Mouse (Mus musculus) adrenal gland, postnatal 10 days (tissue): Measurements from ENCODE around the gene Dnaaf3. TPM values are rescaled to one million over a fixed set of nuclear protein-coding genes. Genes with fewer than 3 reads are reported as not detected.

Source experiments
- DNase-seq: peaks from one replicate; pipeline ENCODE4 v3.0.0; 2021; ENCODE audit warnings: mixed read lengths
- total RNA-seq, 2 experiments: library from RNA; stranded (reverse); gene quantifications; 2 replicates each; pipeline ENCODE4 v1.2.3; 2021

Dnaaf3 gene
- total RNA-seq, 2 experiments from 2014 or later = 0.60 to 1.1 TPM

- no peak for DNase-seq
These were observed 10.8 kb downstream of the Dnaaf3 start for GRCm38 (mm10) chr7:4521231-4522003.

DNA sequence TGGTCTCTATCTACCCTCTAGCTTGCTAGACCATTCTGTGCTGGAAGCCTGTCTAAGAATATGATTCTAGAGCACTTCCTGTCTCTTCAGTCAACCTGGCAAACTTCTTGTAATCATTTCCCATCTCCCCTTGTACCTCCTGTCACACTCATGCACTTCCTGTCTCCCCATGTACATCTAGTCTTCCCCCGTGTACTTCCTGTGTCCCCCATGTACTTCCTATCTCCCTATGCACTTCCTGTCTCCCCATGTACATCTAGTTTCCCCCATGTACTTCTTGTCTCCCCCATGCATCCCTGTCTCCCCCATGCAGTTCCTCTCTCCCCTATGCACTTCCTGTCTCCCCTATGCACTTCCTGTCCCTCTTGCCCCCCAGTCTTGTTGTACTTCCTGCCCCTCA lies 13.8 kb downstream of the Dnaaf3 start:
- no peak for DNase-seq

DNA sequence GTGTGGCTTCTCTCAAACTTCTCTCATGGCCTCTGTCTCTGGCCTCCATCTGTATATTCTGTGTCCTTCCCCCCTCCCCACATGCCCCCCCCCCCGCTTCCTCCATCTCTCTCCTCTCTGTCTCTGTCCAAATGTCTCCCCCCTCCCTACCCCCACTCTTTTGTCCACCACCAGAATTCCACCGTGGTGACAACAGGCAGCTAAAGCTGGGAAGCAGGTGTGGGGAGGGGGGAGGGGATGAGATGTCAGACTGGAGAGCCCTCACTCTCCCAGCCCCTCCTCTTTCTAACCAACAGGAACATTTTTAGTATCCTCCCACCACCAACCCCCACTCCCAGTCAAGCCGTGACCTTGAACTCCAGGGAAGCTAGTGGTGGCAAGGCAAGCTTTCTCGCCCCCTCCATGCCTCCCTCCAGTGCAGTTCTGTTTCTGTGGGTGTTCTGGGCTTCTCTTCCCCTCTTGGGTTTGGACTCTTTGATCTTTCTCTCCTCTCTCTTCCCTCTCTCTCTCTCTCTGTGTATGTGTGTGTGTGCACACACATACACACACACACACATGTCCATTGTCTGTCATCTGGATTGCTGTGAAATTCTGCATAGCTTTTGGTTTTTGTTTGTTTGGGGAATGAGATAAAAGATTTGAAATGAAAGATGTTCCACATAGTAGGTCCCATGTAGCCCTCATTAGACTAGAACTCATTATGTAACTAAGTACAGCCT lies 15.8 kb downstream of the Dnaaf3 start, which contains the start of gene Tnnt1:
Gene Tnnt1, minus strand, starts transcription at position 51 of the 719 bp plus-strand sequence.
- no peak for DNase-seq

DNA sequence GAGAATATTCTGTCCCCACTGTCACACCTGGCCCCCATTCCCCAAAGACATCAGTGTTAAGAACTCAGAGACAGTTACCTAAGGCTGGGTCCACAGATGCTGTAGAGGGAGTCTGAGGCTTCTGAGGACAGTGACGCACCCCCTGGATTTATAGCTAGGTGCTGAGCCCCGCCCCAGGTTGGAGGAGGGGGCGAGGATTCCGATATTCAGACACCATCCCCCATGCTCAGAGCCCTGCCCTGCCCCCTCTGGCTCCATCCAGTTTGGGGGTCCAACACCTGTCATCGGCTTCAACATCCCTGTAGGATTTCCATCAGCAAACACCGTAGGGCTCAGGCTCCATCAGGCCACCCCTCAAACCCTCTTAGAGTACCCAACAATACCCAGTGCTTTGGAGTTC lies 16.4 kb downstream of the Dnaaf3 start:
- DNase-seq = no peak

DNA sequence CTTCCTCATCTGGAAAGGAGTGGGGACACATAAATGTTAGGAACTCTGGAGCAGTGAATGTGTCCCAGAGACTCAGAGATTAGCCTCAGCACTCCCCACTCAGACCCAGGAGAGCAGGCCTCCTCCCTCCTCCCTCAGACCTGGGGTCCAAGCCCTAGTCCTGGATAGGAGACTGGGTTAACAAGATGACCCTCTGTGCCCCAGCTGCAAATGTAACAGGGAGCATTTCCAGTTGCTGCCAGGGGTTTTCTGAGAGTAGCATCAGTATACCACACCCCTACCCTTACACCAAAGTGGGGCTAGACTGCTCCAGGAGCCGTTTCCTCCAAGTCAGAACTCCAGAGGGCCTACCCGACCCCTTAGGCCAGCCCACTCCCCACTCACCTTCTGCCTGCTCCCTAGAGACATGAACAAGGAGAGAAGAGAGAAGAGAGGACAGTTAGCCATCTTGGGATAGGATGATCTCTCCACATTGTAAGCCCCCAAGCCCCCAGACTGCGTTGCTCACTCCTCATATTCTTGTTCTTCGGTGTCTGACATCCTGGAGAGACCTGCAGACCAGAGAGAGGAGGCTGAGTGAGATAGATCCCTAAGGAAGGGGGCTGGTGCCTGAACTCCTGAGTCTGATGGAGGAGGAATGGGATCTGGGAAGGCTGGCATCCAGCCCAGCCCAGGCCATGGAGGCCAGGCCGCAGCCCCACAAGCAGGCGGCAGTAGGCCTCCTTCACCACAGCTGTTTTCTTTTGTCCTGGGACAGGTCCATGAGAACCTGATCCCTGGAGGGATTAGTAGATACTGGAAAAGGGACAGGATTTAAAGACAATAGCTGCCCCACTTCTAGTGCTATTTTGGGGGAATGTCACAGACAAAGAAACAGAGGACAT lies 18.2 kb downstream of the Dnaaf3 start:
- DNase-seq = no peak

DNA sequence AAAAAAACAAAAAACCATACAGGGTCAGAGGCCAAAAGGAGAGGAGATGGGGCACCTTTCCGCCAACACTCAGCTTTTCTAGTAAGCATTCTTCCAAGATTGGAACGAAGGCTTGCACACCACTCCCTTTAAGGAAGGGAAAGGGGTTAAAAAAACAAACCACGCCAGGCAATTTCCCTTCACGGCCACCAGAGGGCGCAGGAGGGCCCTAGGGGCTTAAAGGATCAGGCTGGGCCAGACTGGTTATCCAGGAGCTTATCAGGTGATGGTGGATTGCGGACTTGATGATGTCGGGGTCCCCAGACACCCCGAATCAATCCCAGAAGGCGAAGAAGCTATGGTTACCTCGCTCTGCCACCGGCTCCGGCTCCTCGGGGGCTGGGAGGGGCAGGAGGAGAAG lies 19.0 kb downstream of the Dnaaf3 start:
- peak; percentile 60 for DNase-seq

- peak; percentile 23 for DNase-seq
These were observed 20.6 kb downstream of the Dnaaf3 start for GRCm38 (mm10) chr7:4511489-4512224.

DNA sequence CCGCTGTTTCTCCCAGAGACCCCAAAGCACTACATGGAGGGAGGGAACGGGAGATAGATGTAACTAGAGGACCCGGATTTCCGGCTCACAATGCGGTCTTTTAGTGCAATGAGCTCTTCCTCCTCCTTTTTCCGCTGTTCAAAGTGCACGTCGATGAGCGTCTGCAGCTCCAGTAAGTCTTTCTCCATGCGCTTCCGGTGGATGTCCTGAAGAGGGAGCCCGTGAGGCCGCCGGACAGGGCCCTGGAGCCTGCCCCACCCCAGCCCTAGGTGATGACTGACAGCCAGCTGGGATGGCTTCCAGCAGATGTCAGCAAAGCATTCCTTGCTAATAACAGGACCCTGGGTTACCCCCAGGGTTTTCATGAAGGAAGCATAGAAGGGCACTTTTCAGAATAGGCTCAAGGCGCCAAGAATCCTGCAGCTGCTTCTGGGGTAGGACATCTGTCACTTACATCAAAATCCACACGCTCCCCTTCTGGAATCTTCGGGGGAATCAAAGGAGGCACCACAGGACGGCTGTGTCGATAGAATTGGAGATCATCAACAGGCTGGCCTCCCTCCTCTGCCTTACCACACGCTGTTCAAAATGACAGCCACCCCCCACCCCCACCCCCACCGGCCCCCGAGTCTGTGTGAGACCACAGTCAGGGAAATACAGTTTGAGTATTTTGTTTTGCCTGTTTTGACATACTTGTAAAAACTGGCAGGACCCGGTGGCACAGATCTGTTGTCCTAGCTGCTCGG lies 22.2 kb downstream of the Dnaaf3 start:
- peak; percentile 82 for DNase-seq

DNA sequence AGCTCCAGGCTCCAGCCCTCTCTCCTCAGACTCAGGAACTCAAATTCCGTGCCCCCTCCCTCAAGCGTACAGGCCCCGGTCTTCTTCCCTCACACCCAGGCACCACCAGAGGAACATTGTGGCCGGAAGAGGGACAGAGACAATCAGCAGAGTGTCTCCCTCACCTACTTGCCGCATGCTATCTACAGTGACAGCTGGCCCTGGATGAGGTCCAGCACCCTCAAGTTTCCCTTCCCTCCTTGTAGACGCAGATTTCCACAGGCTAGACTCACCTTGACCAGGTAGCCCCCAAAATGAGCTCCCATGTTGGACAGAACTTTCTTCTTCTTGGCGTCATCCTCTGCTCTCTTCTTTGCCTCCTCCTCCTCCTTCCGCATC lies 23.5 kb downstream of the Dnaaf3 start:
- no peak for DNase-seq

- no peak for DNase-seq
These were observed 24.1 kb downstream of the Dnaaf3 start for GRCm38 (mm10) chr7:4508062-4508738.

DNA sequence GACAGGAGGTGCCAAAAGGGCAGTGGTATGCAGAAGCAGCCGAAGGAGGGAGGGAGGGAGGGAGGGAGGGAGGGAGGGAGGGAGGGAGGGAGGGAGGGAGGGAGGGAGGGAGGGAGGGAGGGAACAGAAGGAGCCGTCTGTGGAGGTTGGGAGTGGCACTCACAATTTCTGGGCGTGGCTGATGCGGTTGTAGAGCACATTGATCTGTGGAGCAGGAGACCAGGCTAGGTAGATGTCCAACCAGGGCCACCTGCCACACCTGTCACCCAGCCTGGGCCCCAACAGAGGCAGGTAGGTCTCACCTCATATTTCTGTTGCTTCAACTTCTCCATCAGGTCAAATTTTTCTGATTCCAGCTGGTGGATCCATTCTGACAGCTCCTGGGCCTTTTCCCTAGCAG lies 25.0 kb downstream of the Dnaaf3 start:
- no peak for DNase-seq

- no peak for DNase-seq
These were observed 27.4 kb downstream of the Dnaaf3 start for GRCm38 (mm10) chr7:4504646-4505435.

DNA sequence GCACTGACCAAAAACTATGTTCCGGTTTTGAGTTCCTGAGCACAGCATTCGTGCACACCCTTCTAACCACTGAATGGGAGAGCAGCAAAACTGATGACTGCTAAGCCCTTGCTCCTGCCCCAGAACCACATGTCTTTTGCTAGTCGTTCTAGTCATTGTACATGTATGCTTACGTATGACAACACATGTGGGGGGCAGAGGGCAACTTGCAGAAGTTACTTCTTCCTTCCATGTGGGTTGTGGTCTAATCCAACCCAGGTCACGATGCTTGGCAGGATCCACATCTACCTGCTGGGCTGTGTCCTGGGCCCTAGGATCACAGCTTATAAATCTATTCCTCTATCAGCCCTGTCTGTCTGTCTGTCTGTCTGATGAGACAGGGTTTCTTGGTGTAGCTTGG lies 28.4 kb downstream of the Dnaaf3 start:
- DNase-seq = no peak

DNA sequence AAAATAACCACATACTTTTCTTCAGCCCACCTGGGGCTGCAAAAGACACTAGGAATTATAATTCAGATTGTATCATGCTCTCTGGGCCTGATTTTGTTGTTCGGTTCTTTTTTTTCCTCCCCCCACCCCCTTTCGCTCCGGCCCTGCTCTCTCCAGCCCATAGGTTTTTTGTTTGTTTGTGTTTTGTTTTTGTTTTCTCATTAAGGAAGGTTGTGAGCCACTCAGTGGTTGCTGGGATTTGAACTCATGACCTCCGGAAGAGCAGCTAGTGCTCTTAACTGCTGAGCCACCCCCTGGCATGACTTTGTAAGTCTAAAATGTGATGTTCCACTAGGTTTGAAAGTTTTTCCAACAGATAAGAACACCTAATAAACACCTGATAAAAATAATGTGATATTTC lies 29.2 kb downstream of the Dnaaf3 start:
- no peak for DNase-seq

GRCm38 (mm10) chr7:4502421-4503090 lies 29.7 kb downstream of the Dnaaf3 start:
- DNase-seq = peak; percentile 59

DNA sequence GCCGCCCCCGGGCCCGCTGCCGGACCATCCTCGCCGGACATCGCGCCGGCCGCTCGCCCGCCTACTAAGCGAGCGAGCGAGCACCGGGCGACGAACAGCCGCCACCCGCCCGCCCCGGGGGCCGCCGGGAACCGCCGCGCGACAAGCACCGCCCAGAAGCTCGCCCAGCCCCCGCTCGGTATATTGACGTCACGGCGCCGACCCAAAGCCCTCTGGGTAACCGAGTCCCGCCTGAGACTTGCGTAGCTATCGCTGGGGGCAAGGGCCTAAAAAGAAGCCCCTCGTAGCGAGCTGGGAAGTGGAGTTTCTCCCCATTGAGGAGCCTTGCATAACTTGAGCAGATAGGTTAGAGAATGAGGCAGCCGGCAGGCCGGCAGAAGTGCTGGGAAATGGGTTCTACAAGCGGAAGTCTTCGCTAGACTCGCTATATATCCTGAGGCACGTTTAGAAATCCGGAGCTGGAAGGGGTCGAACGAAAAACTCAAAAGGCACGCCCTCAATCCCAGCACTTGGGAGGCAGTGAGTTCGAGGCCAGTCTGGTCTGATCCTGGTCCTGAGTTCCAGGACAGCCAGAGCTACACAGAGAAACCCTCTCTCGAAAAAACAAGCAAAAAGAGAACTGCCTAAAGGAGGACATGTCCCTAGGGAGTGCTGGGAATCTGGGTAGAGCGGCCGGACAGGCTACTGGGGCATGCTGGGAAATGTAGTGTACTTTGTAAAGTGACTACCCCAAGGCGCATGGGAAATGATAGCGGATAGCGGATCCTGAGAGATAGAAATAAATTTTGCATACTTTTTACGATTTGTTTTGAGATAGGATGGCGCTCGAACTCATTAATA lies 30.5 kb downstream of the Dnaaf3 start, which contains the start of gene Ppp1r12c:
Gene Ppp1r12c, minus strand, starts transcription at position 123 of the 840 bp plus-strand sequence.
- DNase-seq = peak; percentile 98

DNA sequence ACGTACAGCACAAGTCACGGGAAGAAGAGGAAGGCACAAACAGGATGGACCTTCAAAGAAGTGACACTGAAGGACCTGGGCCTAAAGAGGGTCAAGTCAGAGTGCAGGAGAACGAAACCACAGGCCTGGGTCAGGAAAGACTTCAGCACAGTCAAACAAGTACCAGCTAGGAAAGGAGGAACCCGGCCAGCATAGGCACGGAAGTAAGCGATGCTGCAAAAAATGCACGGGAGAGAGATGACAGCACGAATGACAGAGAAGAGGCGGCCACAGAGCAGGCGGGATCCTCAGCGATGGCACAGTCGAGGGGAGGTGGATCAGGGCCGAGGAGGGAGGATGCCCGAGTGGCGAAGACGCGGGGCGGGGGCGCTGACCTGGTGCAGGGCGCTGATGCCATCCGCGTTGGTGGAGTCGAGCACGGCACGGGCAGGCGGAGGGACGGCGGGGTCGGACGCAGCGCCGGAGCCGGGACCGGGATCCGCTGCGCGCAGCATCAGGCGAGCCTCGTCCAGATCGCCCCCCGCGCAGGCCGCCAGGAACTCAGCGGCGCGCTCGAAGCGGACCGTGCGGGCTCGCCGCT lies 31.3 kb downstream of the Dnaaf3 start:
- DNase-seq = peak; percentile 67

GRCm38 (mm10) chr7:4499034-4499433 lies 33.2 kb downstream of the Dnaaf3 start:
- no peak for DNase-seq
